Mouse (Mus musculus) midbrain, embryonic 16.5 days (tissue): ENCODE results near the gene Nat8f3. TPM values are rescaled to one million over a fixed set of nuclear protein-coding genes. Genes with fewer than 3 reads are reported as not detected.
"Not testable (repeated sequence)": the region's sequence is repeated elsewhere in the genome, so short reads cannot be mapped to it uniquely, and the experiment has no call there.

Experiments
- ATAC-seq: fragments of 200-750 bp; cut with Nextera tagmentation; 2 replicates; pipeline ENCODE4 v1.8.0; 2017; ENCODE audit warnings: moderate TSS enrichment
- H3K27ac ChIP-seq: fragments of 300-500 bp; sonication (generic); 2 replicates; pipeline ENCODE4 v1.5.1; 2014; ENCODE audit warnings: mild to moderate bottlenecking, low read length, mixed read lengths
- H3K27me3 ChIP-seq: fragments of 300-500 bp; sonication (generic); 2 replicates; pipeline ENCODE4 v1.6.1; 2014; ENCODE audit warnings: low read depth, low read length, mixed read lengths; ENCODE audit not compliant: control insufficient read depth, insufficient read depth
- H3K36me3 ChIP-seq: fragments of 300-500 bp; sonication (generic); 2 replicates; pipeline ENCODE4 v1.6.1; 2014; ENCODE audit warnings: mild to moderate bottlenecking, low read length, moderate library complexity, mixed read lengths; ENCODE audit not compliant: control insufficient read depth, insufficient read depth
- H3K4me1 ChIP-seq: fragments of 300-500 bp; sonication (generic); 2 replicates; pipeline ENCODE4 v1.6.1; 2014; ENCODE audit warnings: mild to moderate bottlenecking, low read length, mixed read lengths; ENCODE audit not compliant: control insufficient read depth, insufficient read depth
- H3K4me2 ChIP-seq: fragments of 300-500 bp; sonication (generic); 2 replicates; pipeline ENCODE4 v1.6.1; 2014; ENCODE audit warnings: mild to moderate bottlenecking, low read length, mixed read lengths
- H3K4me3 ChIP-seq: fragments of 300-500 bp; sonication (generic); 2 replicates; pipeline ENCODE4 v1.5.1; 2014; ENCODE audit warnings: low read depth, mild to moderate bottlenecking, low read length, moderate library complexity, mixed read lengths
- H3K9ac ChIP-seq: fragments of 300-500 bp; sonication (generic); 2 replicates; pipeline ENCODE4 v1.6.1; 2014; ENCODE audit warnings: low read depth, low read length, mixed read lengths
- H3K9me3 ChIP-seq: fragments of 300-500 bp; sonication (generic); replicated peaks from 2 replicates; pipeline ENCODE4 v1.6.1; 2014; ENCODE audit warnings: mild to moderate bottlenecking, low read length, mixed read lengths; ENCODE audit not compliant: control insufficient read depth, poor library complexity, severe bottlenecking
- WGBS: fragments of 180-500 bp; shearing (Covaris S2); extraction: QIAGEN DNeasy Blood & Tissue Kit; methylation state at CpG from one replicate; pipeline ENCODE4 v1.1.7; 2014; 5-methylcytosine and 5-hydroxymethylcytosine counted together
- polyA plus RNA-seq: library from polyadenylated mRNA; unstranded; fragments of >200 nt; fragmentation: Nextera tagmentation; extraction: Ambion mirVana; gene quantifications from 2 replicates; pipeline ENCODE4 v1.2.1, GENCODE M21; 2015

Gene Nat8f3
- 0.51 and 0.52 TPM in 2 replicates for polyA plus RNA-seq

DNA sequence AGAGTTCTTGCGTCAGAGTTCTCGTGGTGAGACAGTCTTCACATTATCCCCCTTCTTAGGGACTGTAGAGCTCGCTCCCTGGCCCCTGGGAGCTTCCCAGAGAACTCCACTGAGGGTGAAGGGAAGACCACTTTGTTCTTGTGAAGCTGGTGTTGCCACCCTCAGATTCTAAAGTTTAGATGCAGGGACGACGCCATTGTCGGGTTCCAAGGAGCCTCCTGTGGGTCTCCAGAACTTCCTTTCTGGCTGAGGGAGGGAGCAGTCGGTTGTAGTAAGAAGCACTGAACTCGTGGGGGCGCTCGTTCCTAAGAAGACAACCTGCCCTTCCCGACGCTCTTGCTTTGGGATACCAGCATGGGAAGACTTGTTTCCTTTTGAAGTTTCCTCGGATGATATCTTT lies at the start of gene Nat8f3:
Gene Nat8f3, minus strand, starts transcription at position 223 of the 400 bp plus-strand sequence.
- H3K36me3 ChIP-seq, ATAC-seq, H3K9me3 ChIP-seq, H3K4me2 ChIP-seq, H3K27ac ChIP-seq, H3K27me3 ChIP-seq, H3K4me3 ChIP-seq, H3K9ac ChIP-seq, H3K4me1 ChIP-seq: not testable (repeated sequence)
- 69% methylated on average over 12 of the region's 13 CpGs for WGBS

DNA sequence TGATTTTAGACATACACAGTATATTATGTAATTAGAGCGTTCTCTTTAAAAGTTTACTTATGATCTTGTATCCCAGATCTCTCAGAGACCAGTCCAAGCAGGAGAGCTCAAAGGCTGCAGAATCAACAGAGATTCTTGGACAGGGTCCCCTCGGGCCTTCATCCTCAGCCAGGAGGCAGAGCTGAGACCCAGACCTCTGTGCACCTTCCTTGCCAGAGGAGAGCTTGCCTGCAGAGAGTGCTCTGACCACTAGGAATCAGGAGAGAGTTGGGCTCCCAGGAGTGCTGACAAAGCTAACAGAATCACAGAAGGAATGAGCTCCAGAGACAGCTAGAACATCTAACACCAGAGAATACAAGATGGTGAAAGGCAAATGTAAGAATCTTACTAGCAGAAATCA lies 47.8 kb upstream of the Nat8f3 start:
- Histone ChIP-seq H3K9me3 (no peaks in the 10 kb centered on the region), H3K27me3 (no peaks in the 10 kb centered on the region), H3K4me1 (no peaks in the 10 kb centered on the region), H3K27ac (no peak overlapping the region), H3K4me3 (no peak overlapping the region), H3K4me2 (no peak overlapping the region), H3K9ac (no peak overlapping the region), H3K36me3 (no peaks in the 10 kb centered on the region)
- ATAC-seq, result no peak
- WGBS, result 92% methylated on average over 2 of the region's 2 CpGs

DNA sequence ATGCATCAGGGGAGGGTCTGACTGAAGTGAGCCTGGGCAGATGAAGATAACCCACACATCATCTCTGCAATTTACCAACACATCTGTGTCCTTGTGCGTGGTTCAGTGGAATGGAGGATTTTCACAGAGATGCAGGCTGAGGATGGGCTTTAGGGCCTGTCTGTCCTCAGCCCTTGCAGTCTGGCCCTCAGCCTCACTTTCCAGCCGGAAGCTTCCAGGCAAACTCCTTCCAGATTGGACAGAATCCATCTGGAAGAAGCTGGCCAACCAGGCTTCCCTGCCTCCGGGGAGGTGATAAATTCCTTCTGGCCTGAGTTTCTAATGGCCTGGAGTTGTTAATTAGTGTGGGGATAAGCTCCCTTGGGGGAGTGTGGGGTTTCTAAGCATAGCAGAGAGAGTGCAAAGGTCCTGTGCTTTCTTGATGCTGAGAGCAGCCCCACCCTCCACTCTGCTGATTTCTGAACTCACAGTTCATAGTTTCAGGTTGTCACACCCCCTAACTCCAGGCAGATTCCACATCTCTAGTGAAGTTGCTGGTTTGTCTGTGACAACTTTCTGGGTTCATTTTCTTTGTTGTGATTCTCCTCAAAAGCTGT lies 45.5 kb upstream of the Nat8f3 start:
- H3K9me3 ChIP-seq, ATAC-seq: not testable (repeated sequence)

GRCm38 (mm10) chr6:85810514-85810913 lies 45.0 kb upstream of the Nat8f3 start:
- H3K4me2 ChIP-seq, H3K4me1 ChIP-seq, H3K4me3 ChIP-seq, H3K27me3 ChIP-seq, H3K9ac ChIP-seq, H3K9me3 ChIP-seq, H3K36me3 ChIP-seq, ATAC-seq, H3K27ac ChIP-seq: not testable (repeated sequence)
- WGBS, result 95% methylated on average over 2 of the region's 3 CpGs

More for the DNA sequence above, 45.5 kb upstream of the Nat8f3 start:
- WGBS, result 78% methylated on average over 2 of the region's 3 CpGs
- not testable (repeated sequence) for H3K4me3 ChIP-seq, H3K36me3 ChIP-seq, H3K4me2 ChIP-seq, H3K9ac ChIP-seq, H3K27me3 ChIP-seq, H3K27ac ChIP-seq, H3K4me1 ChIP-seq

DNA sequence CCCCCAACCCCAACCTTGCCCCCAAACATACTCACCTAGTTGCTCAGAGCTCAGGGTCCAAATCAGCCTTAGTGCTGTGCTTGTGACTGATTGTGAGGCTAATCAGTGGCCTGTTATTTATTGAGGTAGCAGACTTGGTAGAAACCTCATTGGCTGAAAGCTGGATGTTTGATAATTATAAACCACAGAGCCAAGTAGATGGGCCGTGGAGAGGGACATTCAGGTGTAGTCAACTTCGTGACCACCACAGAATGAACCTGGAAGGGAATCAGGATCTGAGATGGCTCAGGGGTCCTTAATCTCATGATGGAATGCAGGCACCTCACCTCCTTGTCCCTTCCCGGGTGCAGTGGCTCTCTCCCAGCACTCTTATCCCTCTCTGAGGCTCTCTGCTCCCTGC lies 44.2 kb upstream of the Nat8f3 start:
- H3K4me3 ChIP-seq, H3K4me2 ChIP-seq, H3K9ac ChIP-seq, H3K4me1 ChIP-seq, H3K36me3 ChIP-seq, H3K27me3 ChIP-seq, H3K9me3 ChIP-seq, H3K27ac ChIP-seq, ATAC-seq: not testable (repeated sequence)
- 80% methylated on average over 2 of the region's 3 CpGs for WGBS

GRCm38 (mm10) chr6:85803180-85803579 lies 37.6 kb upstream of the Nat8f3 start:
- not testable (repeated sequence) for H3K36me3 ChIP-seq, ATAC-seq, H3K4me3 ChIP-seq, H3K4me2 ChIP-seq, H3K27me3 ChIP-seq, H3K9me3 ChIP-seq, H3K9ac ChIP-seq, H3K27ac ChIP-seq, H3K4me1 ChIP-seq
- WGBS, result 66% methylated on average over 5 of the region's 5 CpGs

DNA sequence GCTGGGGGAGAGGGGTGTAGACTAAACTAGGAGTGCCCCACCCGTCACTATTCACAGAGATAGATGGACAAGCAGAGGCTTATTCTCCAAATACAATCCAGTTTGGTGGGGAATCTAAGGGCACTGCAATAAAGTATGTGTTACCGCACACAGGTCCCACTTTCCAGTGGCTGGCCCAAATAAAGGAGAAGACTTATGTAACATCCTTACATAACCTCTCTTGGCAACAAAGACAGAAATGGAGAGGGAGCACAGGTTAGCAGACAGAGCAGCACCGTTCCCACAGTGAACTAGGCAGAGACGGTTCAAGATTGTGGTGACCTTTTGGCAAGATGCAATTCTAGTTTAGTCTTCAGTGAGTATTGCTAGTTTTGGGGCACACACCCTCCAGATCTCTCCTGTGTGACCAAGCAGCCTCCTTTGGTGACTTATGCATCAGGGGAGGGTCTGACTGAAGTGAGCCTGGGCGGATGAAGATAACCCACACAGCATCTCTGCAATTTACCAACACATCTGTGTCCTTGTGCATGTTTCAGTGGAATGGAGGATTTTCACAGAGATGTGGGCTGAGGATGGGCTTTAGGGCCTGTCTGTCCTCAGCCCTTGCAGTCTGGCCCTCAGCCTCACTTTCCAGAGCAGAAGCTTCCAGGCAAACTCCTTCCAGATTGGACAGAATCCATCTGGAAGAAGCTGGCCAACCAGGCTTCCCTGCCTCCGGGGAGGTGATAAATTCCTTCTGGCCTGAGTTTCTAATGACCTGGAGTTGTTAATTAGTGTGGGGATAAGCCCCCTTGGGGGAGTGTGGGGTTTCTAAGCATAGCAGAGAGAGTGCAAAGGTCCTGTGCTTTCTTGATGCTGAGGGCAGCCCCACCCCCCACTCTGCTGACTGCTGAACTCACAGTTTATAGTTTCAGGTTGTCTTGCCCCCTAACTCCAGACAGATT lies 2.2 kb downstream of the Nat8f3 start:
- H3K9ac ChIP-seq, H3K4me1 ChIP-seq, H3K27ac ChIP-seq, H3K27me3 ChIP-seq, H3K4me2 ChIP-seq, H3K9me3 ChIP-seq, ATAC-seq, H3K4me3 ChIP-seq, H3K36me3 ChIP-seq: not testable (repeated sequence)
- 83% methylated on average over 4 of the region's 6 CpGs for WGBS

- H3K9ac ChIP-seq, H3K4me1 ChIP-seq, H3K27me3 ChIP-seq, H3K4me3 ChIP-seq, H3K36me3 ChIP-seq, ATAC-seq, H3K4me2 ChIP-seq, H3K9me3 ChIP-seq, H3K27ac ChIP-seq: not testable (repeated sequence)
- 93% methylated on average over 1 of the region's 2 CpGs for WGBS
These were observed 2.9 kb downstream of the Nat8f3 start for GRCm38 (mm10) chr6:85762678-85763077.

- not testable (repeated sequence) for H3K9ac ChIP-seq, H3K9me3 ChIP-seq, H3K36me3 ChIP-seq, H3K4me2 ChIP-seq, H3K4me3 ChIP-seq, ATAC-seq, H3K27ac ChIP-seq, H3K27me3 ChIP-seq, H3K4me1 ChIP-seq
- WGBS, result 54% methylated on average over 3 of the region's 6 CpGs
These were observed 9.8 kb downstream of the Nat8f3 start for GRCm38 (mm10) chr6:85755705-85756249.
